Mouse (Mus musculus): ENCODE measurements around the gene Ldhal6b.

- TF ChIP-seq CTCF (IDR thresholded peaks at IDR 0.05; ENCODE audit: low read depth, low read length) = no peak
- no peak for TF ChIP-seq POLR2A (IDR thresholded peaks at IDR 0.05; ENCODE audit: insufficient read depth, low read length)
Measured at GRCm38 (mm10) chr17:5412301-5412700, 6.3 kb downstream of the Ldhal6b start.

Measured in ES-Bruce4 (cell line).